Mouse (Mus musculus) forebrain, embryonic 12.5 days (tissue): ENCODE measurements at regions not wholly inside any gene's neighbourhood (a gene's known extent, or its start where the extent isn't known, plus 50 kb on each side); places are given as distances from the start of the nearest gene placed in this dataset.
"Not testable (repeated sequence)": the region's sequence is repeated elsewhere in the genome, so short reads cannot be mapped to it uniquely, and the experiment has no call there.

Experiments
- ATAC-seq: fragments of 200-750 bp; cut with Nextera tagmentation; 2 replicates; pipeline ENCODE4 v1.8.0; 2017; ENCODE audit warnings: moderate TSS enrichment; ENCODE audit not compliant: low FRiP score
- H3K27ac ChIP-seq: fragments of 300-500 bp; sonication (generic); 2 replicates; pipeline ENCODE4 v1.5.1; 2016; ENCODE audit warnings: mild to moderate bottlenecking
- H3K27me3 ChIP-seq: fragments of 300-500 bp; sonication (generic); 2 replicates; pipeline ENCODE4 v1.6.1; 2016; ENCODE audit warnings: mild to moderate bottlenecking
- H3K36me3 ChIP-seq: fragments of 300-500 bp; sonication (generic); replicated peaks from 2 replicates; pipeline ENCODE4 v1.6.1; 2016; ENCODE audit warnings: mild to moderate bottlenecking
- H3K4me1 ChIP-seq: fragments of 300-500 bp; sonication (generic); 2 replicates; pipeline ENCODE4 v1.6.1; 2016
- H3K4me2 ChIP-seq: fragments of 300-500 bp; sonication (generic); 2 replicates; pipeline ENCODE4 v1.6.1; 2016; ENCODE audit warnings: mild to moderate bottlenecking, moderate library complexity
- H3K4me3 ChIP-seq: fragments of 300-500 bp; sonication (generic); replicated peaks from 2 replicates; pipeline ENCODE4 v1.5.1; 2016; ENCODE audit warnings: mild to moderate bottlenecking
- H3K9ac ChIP-seq: fragments of 300-500 bp; sonication (generic); 2 replicates; pipeline ENCODE4 v1.6.1; 2016; ENCODE audit warnings: mild to moderate bottlenecking
- H3K9me3 ChIP-seq: fragments of 300-500 bp; sonication (generic); 2 replicates; pipeline ENCODE4 v1.6.1; 2016
- WGBS: fragments of 180-500 bp; shearing (Covaris S2); methylation state at CpG from one replicate; pipeline ENCODE4 v1.1.7; 2016; 5-methylcytosine and 5-hydroxymethylcytosine counted together

GRCm38 (mm10) chr2:146732891-146733290 is 122.8 kb upstream of the Kiz start:
- not testable (repeated sequence) for ATAC-seq, H3K9ac ChIP-seq, H3K27ac ChIP-seq, H3K9me3 ChIP-seq, H3K27me3 ChIP-seq, H3K4me3 ChIP-seq, H3K4me1 ChIP-seq, H3K4me2 ChIP-seq, H3K36me3 ChIP-seq
- WGBS = 89% methylated on average over 2 of the region's 2 CpGs

GRCm38 (mm10) chr2:146744396-146744795 is 111.3 kb upstream of the Kiz start:
- ATAC-seq = no peak
- WGBS = 30% methylated on average over 2 of the region's 2 CpGs

GRCm38 (mm10) chr2:146745012-146745682 is 110.5 kb upstream of the Kiz start:
- Histone ChIP-seq H3K4me1 (peaks cover 12% of the 10 kb centered on the region), H3K27ac (no peak overlapping the region), H3K36me3 (no peaks in the 10 kb centered on the region), H3K4me2 (peak overlapping the region; percentile 39), H3K9ac (no peak overlapping the region), H3K4me3 (peak overlapping the region; percentile 20), H3K27me3 (peaks cover 15% of the 10 kb centered on the region; the same call in 1 of the 2 replicates), H3K9me3 (no peaks in the 10 kb centered on the region)
- WGBS = 43% methylated on average over 18 of the region's 18 CpGs
- peak; percentile 34 for ATAC-seq

More at GRCm38 (mm10) chr2:146744396-146744795, 111.3 kb upstream of the Kiz start:
- Histone ChIP-seq H3K9me3 (no peaks in the 10 kb centered on the region), H3K27ac (no peak overlapping the region), H3K27me3 (peaks cover 15% of the 10 kb centered on the region; the same call in 1 of the 2 replicates), H3K9ac (no peak overlapping the region), H3K36me3 (no peaks in the 10 kb centered on the region), H3K4me1 (peaks cover 12% of the 10 kb centered on the region), H3K4me3 (no peak overlapping the region), H3K4me2 (no peak overlapping the region)

- Histone ChIP-seq H3K4me2 (peak overlapping the region; percentile 39), H3K27ac (peak overlapping the region; percentile 0; the same call in 1 of the 2 replicates), H3K27me3 (peaks cover 15% of the 10 kb centered on the region; the same call in 1 of the 2 replicates), H3K9ac (no peak overlapping the region), H3K4me3 (peak overlapping the region; percentile 20), H3K4me1 (peaks cover 12% of the 10 kb centered on the region), H3K36me3 (no peaks in the 10 kb centered on the region), H3K9me3 (no peaks in the 10 kb centered on the region)
- ATAC-seq = peak; percentile 84
- 34% methylated on average over 12 of the region's 12 CpGs for WGBS
Measured at GRCm38 (mm10) chr2:146745683-146746047, 110.0 kb upstream of the Kiz start.

- Histone ChIP-seq H3K36me3 (no peaks in the 10 kb centered on the region), H3K27me3 (no peaks in the 10 kb centered on the region), H3K9ac (no peak overlapping the region), H3K27ac (no peak overlapping the region), H3K4me2 (no peak overlapping the region), H3K4me1 (no peaks in the 10 kb centered on the region), H3K4me3 (no peak overlapping the region), H3K9me3 (no peaks in the 10 kb centered on the region)
- 49% methylated on average over 2 of the region's 2 CpGs for WGBS
- peak; percentile 49; the same call in 1 of the 2 replicates for ATAC-seq
Measured at GRCm38 (mm10) chr2:146753988-146754387, 101.7 kb upstream of the Kiz start.

- Histone ChIP-seq H3K9me3 (no peaks in the 10 kb centered on the region), H3K27ac (peak overlapping the region; percentile 37), H3K9ac (no peak overlapping the region), H3K27me3 (peaks cover 27% of the 10 kb centered on the region), H3K4me1 (peaks cover 43% of the 10 kb centered on the region), H3K4me2 (peak overlapping the region; percentile 2; the same call in 1 of the 2 replicates), H3K36me3 (no peaks in the 10 kb centered on the region), H3K4me3 (no peak overlapping the region)
- ATAC-seq = peak; percentile 73
- 40% methylated on average over 18 of the region's 18 CpGs for WGBS
Measured at GRCm38 (mm10) chr2:146763522-146764144, 92.0 kb upstream of the Kiz start.

GRCm38 (mm10) chr2:146764313-146765255 is 91.1 kb upstream of the Kiz start:
- no peaks in the 10 kb centered on the region for H3K9me3 ChIP-seq
- peak overlapping the region; percentile 42; the same call in 1 of the 2 replicates for H3K27ac ChIP-seq
- H3K4me3 ChIP-seq = no peak overlapping the region
- 52% methylated on average over 12 of the region's 12 CpGs for WGBS
- peaks cover 27% of the 10 kb centered on the region for H3K27me3 ChIP-seq
- H3K36me3 ChIP-seq = no peaks in the 10 kb centered on the region
- H3K4me2 ChIP-seq = no peak overlapping the region
- H3K9ac ChIP-seq = no peak overlapping the region
- H3K4me1 ChIP-seq = peaks cover 43% of the 10 kb centered on the region
- ATAC-seq = peak; percentile 42; the same call in 1 of the 2 replicates

- H3K4me1 ChIP-seq = no peaks in the 10 kb centered on the region
- H3K9ac ChIP-seq = no peak overlapping the region
- no peaks in the 10 kb centered on the region for H3K9me3 ChIP-seq
- ATAC-seq = no peak
- H3K27me3 ChIP-seq = no peaks in the 10 kb centered on the region
- WGBS = 23% methylated on average over 2 of the region's 2 CpGs
- no peak overlapping the region for H3K4me2 ChIP-seq
- H3K4me3 ChIP-seq = no peak overlapping the region
- no peak overlapping the region for H3K27ac ChIP-seq
- no peaks in the 10 kb centered on the region for H3K36me3 ChIP-seq
Measured at GRCm38 (mm10) chr2:146774876-146775275, 80.8 kb upstream of the Kiz start.

- Histone ChIP-seq H3K4me1 (peaks cover 19% of the 10 kb centered on the region), H3K4me2 (peak overlapping the region; percentile 34), H3K27ac (peak overlapping the region; percentile 57), H3K27me3 (peaks cover 4% of the 10 kb centered on the region; the same call in 1 of the 2 replicates), H3K9me3 (no peaks in the 10 kb centered on the region), H3K4me3 (no peak overlapping the region), H3K9ac (no peak overlapping the region), H3K36me3 (no peaks in the 10 kb centered on the region)
- WGBS = 3% methylated on average over 11 of the region's 11 CpGs
- peak; percentile 75 for ATAC-seq
Measured at GRCm38 (mm10) chr2:146787132-146787810, 68.4 kb upstream of the Kiz start.

- H3K9me3 ChIP-seq = no peaks in the 10 kb centered on the region
- peak overlapping the region; percentile 34; the same call in 1 of the 2 replicates for H3K4me2 ChIP-seq
- peak overlapping the region; percentile 57; the same call in 1 of the 2 replicates for H3K27ac ChIP-seq
- H3K27me3 ChIP-seq = peaks cover 4% of the 10 kb centered on the region; the same call in 1 of the 2 replicates
- no peaks in the 10 kb centered on the region for H3K36me3 ChIP-seq
- peak; percentile 47 for ATAC-seq
- WGBS = 39% methylated on average over 5 of the region's 5 CpGs
- no peak overlapping the region for H3K9ac ChIP-seq
- H3K4me3 ChIP-seq = no peak overlapping the region
- peaks cover 19% of the 10 kb centered on the region for H3K4me1 ChIP-seq
Measured at GRCm38 (mm10) chr2:146787811-146788455, 67.7 kb upstream of the Kiz start.

- Histone ChIP-seq H3K9me3 (no peaks in the 10 kb centered on the region), H3K4me2 (no peak overlapping the region), H3K9ac (no peak overlapping the region), H3K4me1 (peaks cover 4% of the 10 kb centered on the region), H3K27me3 (peaks cover 4% of the 10 kb centered on the region; the same call in 1 of the 2 replicates), H3K27ac (no peak overlapping the region), H3K4me3 (no peak overlapping the region), H3K36me3 (no peaks in the 10 kb centered on the region)
- ATAC-seq = no peak
- WGBS = 82% methylated on average over 6 of the region's 6 CpGs
Measured at GRCm38 (mm10) chr2:146792844-146793420, 62.7 kb upstream of the Kiz start.
